Mouse (Mus musculus) kidney, adult 2 months (tissue): ENCODE measurements at regions not wholly inside any gene's neighbourhood (a gene's known extent, or its start where the extent isn't known, plus 50 kb on each side); places are given as distances from the start of the nearest gene placed in this dataset.
A peak's percentile ranks its signal among the peaks of the same experiment; 100 is the strongest.

Experiments
- DNase-seq: peaks from one replicate; pipeline ENCODE4 v3.0.0; 2021
- H3K27ac ChIP-seq: fragments of 200-500 bp; 2 replicates; pipeline ENCODE4 v1.5.1; 2012; ENCODE audit warnings: low read depth, low read length, control low read depth, inconsistent platforms; ENCODE audit not compliant: insufficient read depth
- H3K27me3 ChIP-seq: fragments of 200-500 bp; replicated peaks from 2 replicates; pipeline ENCODE4 v1.6.1; 2012; ENCODE audit warnings: mild to moderate bottlenecking, moderate library complexity, low read length, inconsistent platforms; ENCODE audit not compliant: control insufficient read depth, insufficient read depth
- H3K36me3 ChIP-seq: fragments of 200-500 bp; 2 replicates; pipeline ENCODE4 v1.6.1; 2012; ENCODE audit warnings: mild to moderate bottlenecking, moderate library complexity, low read length, inconsistent platforms; ENCODE audit not compliant: control insufficient read depth, insufficient read depth
- H3K4me1 ChIP-seq: fragments of 200-500 bp; 2 replicates; pipeline ENCODE4 v1.6.1; 2011; ENCODE audit warnings: low read length; ENCODE audit not compliant: control insufficient read depth, insufficient read depth
- H3K4me3 ChIP-seq: fragments of 200-500 bp; 2 replicates; pipeline ENCODE4 v1.5.1; 2011; ENCODE audit warnings: mild to moderate bottlenecking, low read depth, low read length, control low read depth; ENCODE audit not compliant: insufficient read depth
- CTCF ChIP-seq: fragments of 200-500 bp; conservative IDR thresholded peaks from 2 replicates; pipeline ENCODE4 v1.5.1; 2011; ENCODE audit warnings: low read depth, mild to moderate bottlenecking, control low read depth, low read length, moderate library complexity, mixed read lengths; ENCODE audit not compliant: insufficient read depth, insufficient read length
- POLR2A ChIP-seq: fragments of 200-500 bp; IDR thresholded peaks from one replicate; pipeline ENCODE4 v1.6.1; 2011; ENCODE audit warnings: low read depth, low read length, control low read depth
- WGBS: fragments of 180-500 bp; shearing (Covaris S2); methylation state at CpG from one replicate; pipeline ENCODE4 v1.1.7; 2018; 5-methylcytosine and 5-hydroxymethylcytosine counted together

DNA sequence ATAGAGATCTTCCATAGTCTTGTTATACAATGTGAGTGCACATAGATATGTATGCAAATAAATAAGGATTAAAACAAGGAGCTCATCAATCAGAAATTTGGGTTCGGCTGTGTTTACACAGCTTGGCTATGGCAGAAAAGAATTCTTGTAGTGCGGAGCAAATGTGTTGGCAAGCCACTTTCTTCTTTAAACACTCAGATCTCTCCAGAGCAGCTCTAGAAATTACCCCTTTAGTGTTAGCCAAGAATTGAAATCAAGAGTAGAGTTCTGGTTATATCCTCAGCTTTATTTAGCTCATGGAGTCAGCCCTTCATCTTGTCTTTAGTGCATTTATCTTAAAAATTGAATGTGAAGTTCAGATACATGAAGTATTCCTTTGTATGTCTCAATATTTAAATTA, 164.5 kb upstream of the Fam84a start:
- Histone ChIP-seq H3K4me3 (no peak overlapping the region), H3K27me3 (no peaks in the 10 kb centered on the region), H3K4me1 (0 out of 2 replicates have a peak, but pooled peaks cover 2% of the 10 kb centered on the region), H3K27ac (no peak overlapping the region), H3K36me3 (no peaks in the 10 kb centered on the region)
- TF ChIP-seq CTCF (no peak), POLR2A (no peak)
- 87% methylated on average over 2 of the region's 2 CpGs for WGBS
- DNase-seq: no peak

GRCm38 (mm10) chr12:14315780-14316179, 163.9 kb upstream of the Fam84a start:
- 26% methylated on average over 5 of the region's 5 CpGs for WGBS
- Histone ChIP-seq H3K27me3 (no peaks in the 10 kb centered on the region), H3K36me3 (no peaks in the 10 kb centered on the region), H3K27ac (no peak overlapping the region), H3K4me3 (no peak overlapping the region), H3K4me1 (0 out of 2 replicates have a peak, but pooled peaks cover 2% of the 10 kb centered on the region)
- peak; percentile 29 for DNase-seq
- TF ChIP-seq POLR2A (no peak), CTCF (peak; percentile 26)

- Histone ChIP-seq H3K27ac (no peak overlapping the region), H3K27me3 (no peaks in the 10 kb centered on the region), H3K4me3 (no peak overlapping the region), H3K4me1 (no peaks in the 10 kb centered on the region), H3K36me3 (no peaks in the 10 kb centered on the region)
- DNase-seq: no peak
- 70% methylated on average over 2 of the region's 2 CpGs for WGBS
- TF ChIP-seq POLR2A: no peak
- TF ChIP-seq CTCF: no peak
These were observed 150.6 kb upstream of the Fam84a start for GRCm38 (mm10) chr12:14302366-14302930.

DNA sequence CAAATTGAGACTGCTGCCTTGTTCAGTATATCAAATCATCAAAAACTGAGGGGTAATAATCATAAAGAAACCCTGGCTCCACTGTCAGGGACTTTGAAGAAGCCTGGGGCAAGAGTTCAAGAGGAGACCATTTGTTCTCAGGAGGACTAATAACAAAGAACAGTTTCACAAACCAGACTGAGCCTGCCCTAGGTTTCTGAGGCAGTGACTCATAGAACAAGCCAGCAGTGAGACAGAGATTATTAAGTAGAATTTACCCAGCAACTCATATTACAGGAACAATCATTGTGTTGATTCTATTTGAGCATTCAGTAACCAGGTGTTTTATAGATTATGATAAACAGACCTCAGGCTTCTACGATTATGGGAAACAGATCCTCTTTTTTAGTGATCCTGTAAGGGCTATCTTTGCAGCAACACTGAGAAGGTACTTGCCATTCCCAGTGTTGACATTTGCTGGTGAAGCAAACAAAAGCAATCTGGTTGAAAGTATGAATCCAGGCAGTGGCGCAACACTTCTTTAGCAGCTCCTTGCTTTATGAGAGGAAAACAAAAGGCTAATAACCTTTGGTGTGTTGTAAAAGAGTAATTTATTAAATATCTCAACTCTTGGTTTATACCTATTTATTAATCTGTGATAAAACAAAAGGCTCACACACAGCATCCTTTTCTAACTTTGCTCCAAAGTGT, 150.0 kb upstream of the Fam84a start:
- Histone ChIP-seq H3K4me1 (no peaks in the 10 kb centered on the region), H3K27me3 (no peaks in the 10 kb centered on the region), H3K27ac (no peak overlapping the region), H3K36me3 (no peaks in the 10 kb centered on the region), H3K4me3 (no peak overlapping the region)
- no peak for DNase-seq
- 52% methylated on average over 2 of the region's 2 CpGs for WGBS
- TF ChIP-seq POLR2A: no peak

DNA sequence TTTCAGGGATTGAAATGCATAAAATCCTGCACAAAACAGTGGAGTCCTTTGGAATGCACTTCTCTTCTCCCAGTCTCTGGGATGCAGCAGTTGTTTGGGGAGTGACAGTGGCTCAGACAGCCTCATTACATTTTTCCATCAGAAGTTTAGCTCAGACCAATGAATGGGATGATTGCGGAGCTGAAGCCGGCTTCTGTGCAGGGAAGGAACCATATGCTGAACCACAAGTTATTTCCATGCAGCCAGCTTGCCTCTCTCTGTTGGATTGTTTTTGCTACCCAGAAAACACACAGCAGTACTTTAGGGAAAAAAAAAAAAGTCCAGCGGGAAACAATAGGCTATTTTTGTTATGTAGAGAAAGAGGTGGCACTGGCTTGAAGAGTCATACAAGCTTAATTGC, 140.2 kb upstream of the Fam84a start:
- Histone ChIP-seq H3K36me3 (no peaks in the 10 kb centered on the region), H3K4me3 (no peak overlapping the region), H3K4me1 (no peaks in the 10 kb centered on the region), H3K27ac (no peak overlapping the region), H3K27me3 (no peaks in the 10 kb centered on the region; the same call in 1 of the 2 replicates)
- DNase-seq: no peak
- WGBS: 72% methylated on average over 3 of the region's 3 CpGs
- TF ChIP-seq CTCF: no peak
- TF ChIP-seq POLR2A: no peak

DNA sequence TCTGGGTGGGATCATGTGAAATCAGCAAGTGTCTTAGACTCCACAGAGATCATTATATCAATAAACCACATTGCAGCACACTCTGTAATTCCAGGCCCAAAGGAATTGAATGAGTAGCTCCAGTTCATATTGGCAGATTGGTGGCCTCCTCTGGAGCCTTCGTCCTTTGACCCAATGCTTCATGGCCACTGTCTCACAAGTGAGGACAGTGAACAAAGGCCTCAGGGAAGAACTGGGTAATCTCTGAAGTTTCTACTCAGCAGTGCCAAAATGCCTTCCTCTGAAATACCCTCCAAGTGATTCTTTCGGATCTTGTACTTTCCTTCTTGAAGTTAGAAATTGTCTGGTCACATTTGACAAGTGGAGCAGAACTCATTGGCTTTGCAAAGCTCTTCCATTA, 135.8 kb upstream of the Fam84a start:
- Histone ChIP-seq H3K27ac (no peak overlapping the region), H3K4me1 (0 out of 2 replicates have a peak, but pooled peaks cover 2% of the 10 kb centered on the region), H3K4me3 (no peak overlapping the region), H3K36me3 (no peaks in the 10 kb centered on the region), H3K27me3 (no peaks in the 10 kb centered on the region; the same call in 1 of the 2 replicates)
- no peak for DNase-seq
- WGBS: 72% methylated on average over 2 of the region's 2 CpGs
- no peak for TF ChIP-seq POLR2A
- TF ChIP-seq CTCF: no peak

DNA sequence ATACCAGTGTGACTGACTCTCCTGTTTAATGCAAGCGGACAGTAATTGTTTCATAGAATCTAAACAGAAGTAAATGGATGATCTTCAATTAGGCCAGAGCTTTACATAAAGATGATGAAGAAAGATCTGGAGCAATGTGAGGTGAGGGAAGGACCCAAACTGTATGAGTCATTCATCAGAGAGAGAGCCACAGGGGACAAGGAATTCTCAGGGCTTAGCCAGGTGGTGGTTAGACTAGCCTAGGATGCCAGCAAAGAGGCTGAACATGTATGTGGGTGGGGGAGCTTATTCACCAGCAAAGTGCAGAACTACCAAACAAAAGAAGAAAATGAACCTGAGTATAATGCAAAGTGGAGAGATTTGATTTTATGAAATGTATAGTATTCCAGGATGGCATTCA, 134.8 kb upstream of the Fam84a start:
- 64% methylated on average over 1 of the region's 1 CpGs for WGBS
- Histone ChIP-seq H3K27me3 (no peaks in the 10 kb centered on the region; the same call in 1 of the 2 replicates), H3K27ac (peak overlapping the region; percentile 26; the same call in 1 of the 2 replicates), H3K4me3 (no peak overlapping the region), H3K36me3 (no peaks in the 10 kb centered on the region), H3K4me1 (0 out of 2 replicates have a peak, but pooled peaks cover 2% of the 10 kb centered on the region)
- DNase-seq: peak; percentile 10
- TF ChIP-seq POLR2A (no peak), CTCF (no peak)
